Mouse (Mus musculus): ENCODE measurements around the gene Pde9a.
"Not testable (repeated sequence)": the region's sequence is repeated elsewhere in the genome, so short reads cannot be mapped to it uniquely, and the experiment has no call there.

Pde9a gene

DNA sequence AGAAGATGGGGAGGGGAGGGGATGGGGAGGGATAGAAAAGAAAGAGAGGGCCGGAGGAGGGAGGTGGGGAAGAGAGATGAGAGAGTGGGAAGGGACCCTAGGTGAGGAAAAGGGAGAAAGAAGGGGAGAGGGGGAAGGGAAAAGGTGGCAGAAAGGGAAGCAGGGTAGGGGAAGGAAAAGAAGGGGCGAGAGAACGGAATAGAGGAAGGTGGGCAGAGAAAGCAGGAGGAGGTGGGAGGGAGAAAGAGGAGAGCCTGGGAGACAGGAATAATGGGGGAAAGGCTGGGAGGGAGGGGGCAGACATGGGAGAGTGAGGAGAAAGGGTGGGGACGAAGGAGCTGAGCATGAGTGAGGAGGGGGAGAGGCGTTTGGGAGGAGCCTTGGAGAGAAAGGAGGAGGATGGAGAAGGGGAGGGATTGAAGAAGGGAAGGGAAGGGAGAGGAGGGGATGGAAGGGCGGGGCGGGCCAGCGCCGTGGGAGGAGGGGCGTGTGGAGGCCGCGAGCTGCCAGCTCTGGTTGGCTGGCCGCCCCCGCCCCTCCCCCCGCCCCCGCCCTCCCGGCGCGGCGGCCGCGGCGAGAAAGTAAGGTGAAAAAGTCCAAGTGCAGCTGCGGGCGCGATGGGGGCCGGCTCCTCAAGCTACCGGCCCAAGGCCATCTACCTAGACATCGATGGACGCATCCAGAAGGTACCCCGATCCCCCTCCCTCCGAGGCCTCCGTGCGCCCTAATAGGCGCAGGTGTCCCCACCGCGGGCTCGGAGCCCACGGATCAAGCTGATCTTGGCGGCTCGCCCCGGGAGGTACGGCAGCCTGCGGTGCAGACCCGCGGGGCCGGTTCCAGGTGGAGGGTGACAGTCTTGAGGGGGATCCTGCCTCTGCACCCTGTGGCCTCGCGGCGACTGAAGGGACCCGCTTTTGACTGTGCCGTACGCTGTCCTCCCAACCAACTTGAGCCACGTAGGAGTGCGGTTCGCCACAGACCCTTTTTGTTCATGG is at the start of gene Pde9a:
TSS of gene Pde9a (plus strand) at position 540 of the 995 bp plus-strand sequence.
- DNase-seq (ENCODE audit: low spot score) = peak; percentile 58

- no peak for DNase-seq (ENCODE audit: low spot score)
Observed at GRCm38 (mm10) chr17:31339769-31340168, 46.2 kb upstream of the Pde9a start.

- no peak for DNase-seq (ENCODE audit: low spot score)
Observed at GRCm38 (mm10) chr17:31342191-31342590, 43.8 kb upstream of the Pde9a start.

DNA sequence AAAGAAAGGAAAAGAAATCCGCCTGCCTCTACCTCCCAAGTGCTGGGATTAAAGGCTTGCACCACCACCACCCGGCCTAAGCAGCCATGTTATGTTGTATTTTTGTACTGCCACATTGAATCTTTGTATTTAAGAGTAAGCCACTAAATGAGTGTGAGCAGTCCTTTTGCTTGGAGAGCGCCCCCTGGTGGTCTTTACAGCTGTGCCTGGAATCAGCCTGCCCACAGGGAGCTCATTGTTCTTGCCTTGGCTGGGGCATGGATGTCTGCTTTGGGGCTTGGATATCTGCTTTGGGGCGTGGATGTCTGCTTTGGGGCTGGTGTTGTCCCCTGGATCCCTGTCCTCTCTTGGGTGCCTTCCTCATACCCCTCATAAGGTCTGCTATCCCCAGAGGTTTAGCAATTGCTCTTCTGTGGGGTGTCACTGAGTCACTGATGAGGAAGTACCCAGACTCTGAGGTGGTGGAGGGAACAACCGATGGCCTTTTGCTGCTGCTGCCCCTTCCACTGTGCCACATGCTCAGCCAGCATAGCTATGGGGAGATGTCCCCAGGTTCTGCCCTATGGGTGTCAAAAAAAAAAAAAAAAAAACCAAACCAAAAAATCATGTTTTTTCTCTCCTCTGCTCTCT is 41.7 kb upstream of the Pde9a start:
- peak; percentile 75 for DNase-seq (ENCODE audit: low spot score)

GRCm38 (mm10) chr17:31344816-31345215 is 41.2 kb upstream of the Pde9a start:
- DNase-seq (ENCODE audit: low spot score) = no peak

- DNase-seq (ENCODE audit: low spot score) = no peak
Observed at GRCm38 (mm10) chr17:31348129-31348528, 37.9 kb upstream of the Pde9a start.

- no peak for DNase-seq (ENCODE audit: low spot score)
Observed at GRCm38 (mm10) chr17:31349388-31349787, 36.6 kb upstream of the Pde9a start.

GRCm38 (mm10) chr17:31351984-31352383 is 34.0 kb upstream of the Pde9a start:
- DNase-seq (ENCODE audit: low spot score) = no peak

- no peak for DNase-seq (ENCODE audit: low spot score)
Observed at GRCm38 (mm10) chr17:31353255-31353654, 32.8 kb upstream of the Pde9a start.

DNA sequence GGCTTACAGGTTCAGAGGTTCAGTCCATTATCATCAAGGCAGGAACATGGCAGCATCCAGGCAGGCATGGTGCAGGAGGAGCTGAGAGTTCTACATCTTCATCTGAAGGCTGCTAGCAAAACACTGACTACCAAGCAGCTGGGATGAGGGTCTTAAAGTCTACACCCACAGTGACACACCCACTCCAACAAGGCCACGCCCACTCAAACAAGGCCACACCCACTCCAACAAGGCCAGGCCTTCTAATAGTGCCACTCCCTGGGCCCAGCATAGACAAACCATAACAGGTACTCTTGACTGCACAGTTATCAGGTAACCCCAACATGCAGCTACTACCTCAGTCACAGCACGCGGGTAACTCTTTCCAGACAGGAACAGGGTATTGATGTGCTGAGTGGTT is 31.3 kb upstream of the Pde9a start:
- DNase-seq (ENCODE audit: low spot score) = not testable (repeated sequence)

GRCm38 (mm10) chr17:31355792-31356502 is 30.1 kb upstream of the Pde9a start:
- DNase-seq (ENCODE audit: low spot score) = no peak

DNA sequence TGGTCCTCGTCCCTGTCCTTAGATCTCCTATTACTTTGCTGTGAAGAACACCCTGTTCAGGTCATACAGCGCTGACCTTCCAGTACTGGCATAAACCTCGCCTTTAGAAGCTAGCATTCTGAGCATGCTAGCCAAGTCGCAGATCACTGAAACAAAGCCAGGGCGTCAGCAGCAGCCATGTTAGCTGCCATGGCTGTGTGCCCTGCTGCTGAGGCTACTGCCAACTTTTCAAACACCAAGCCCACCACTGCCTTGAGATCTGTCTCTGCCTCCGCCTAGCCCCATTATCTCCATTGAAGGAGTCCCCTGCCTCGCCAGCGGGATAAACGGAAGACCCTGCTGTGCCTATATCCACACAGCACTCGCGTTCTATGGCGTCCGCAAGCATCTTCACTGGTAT is 25.4 kb upstream of the Pde9a start:
- DNase-seq (ENCODE audit: low spot score) = no peak

DNA sequence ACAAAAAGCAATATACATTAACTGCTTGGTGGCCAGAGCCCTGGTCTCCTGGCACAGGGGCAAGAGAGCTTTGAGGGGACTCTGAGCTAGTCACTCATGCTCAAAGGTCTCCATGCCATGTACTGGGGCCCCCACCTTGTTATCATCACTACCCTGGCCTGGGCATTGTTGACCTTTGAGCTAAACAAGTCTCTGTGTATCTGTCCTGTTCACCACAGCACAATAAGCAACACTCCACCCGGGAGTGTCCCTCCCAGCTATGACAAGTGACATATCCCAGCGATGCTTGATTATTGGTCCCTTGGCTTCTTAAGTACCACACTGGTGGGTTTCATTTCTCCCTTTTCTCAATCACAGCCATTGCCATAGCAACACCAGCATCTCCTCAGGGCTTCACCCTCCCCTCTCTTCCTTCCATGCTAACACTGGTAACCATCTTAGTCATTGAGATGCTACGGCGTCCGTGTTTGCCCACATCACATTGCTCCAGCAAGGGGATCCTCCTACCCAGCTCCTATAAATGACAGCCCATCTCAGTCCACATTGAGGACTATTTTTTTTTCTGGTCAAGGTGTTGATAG is 20.3 kb upstream of the Pde9a start:
- DNase-seq (ENCODE audit: low spot score) = no peak

- DNase-seq (ENCODE audit: low spot score) = no peak
Observed at GRCm38 (mm10) chr17:31370221-31370620, 15.8 kb upstream of the Pde9a start.

DNA sequence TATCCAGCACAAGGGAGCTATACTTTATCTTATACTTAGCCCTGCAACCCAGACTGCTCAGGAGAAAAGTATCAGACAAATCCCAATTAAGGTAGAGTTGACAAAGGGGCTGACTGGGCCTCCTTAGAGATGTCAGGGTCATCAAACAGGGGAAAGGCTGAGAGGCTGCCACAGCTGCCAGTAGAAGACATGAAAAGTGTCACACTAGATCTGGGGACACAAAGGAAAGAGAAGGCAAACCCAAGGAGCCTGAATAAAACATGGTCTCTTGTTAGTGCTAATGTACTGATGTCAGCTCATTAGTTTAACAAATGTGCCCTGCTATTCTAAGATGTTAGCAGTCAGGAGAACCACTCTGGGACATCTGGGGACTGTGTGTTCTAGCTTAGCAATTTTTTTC is 15.1 kb upstream of the Pde9a start:
- DNase-seq (ENCODE audit: low spot score) = no peak

GRCm38 (mm10) chr17:31377961-31378360 is 8.0 kb upstream of the Pde9a start:
- peak; percentile 58 for DNase-seq (ENCODE audit: low spot score)

DNA sequence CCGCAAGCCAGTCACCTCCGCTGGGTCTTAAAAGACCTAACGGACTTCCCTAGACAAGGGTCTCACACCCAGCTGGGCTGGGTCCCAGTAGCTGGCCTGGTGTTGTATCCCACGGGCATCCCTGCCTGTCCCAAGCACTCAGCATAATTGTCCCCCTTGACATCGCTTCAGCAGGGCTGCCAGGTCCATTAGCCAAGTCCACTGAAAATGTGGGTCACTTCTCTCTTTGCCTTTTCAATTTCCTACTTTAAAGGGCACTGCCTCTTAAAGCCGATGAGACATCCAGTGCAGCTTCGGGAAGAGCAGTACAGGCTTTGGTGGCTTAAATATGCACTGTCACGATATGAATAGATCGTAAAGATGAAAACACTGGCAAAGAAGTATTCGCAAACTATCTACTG is 7.6 kb upstream of the Pde9a start:
- DNase-seq (ENCODE audit: low spot score) = no peak

GRCm38 (mm10) chr17:31379086-31379485 is 6.9 kb upstream of the Pde9a start:
- DNase-seq (ENCODE audit: low spot score) = no peak

DNA sequence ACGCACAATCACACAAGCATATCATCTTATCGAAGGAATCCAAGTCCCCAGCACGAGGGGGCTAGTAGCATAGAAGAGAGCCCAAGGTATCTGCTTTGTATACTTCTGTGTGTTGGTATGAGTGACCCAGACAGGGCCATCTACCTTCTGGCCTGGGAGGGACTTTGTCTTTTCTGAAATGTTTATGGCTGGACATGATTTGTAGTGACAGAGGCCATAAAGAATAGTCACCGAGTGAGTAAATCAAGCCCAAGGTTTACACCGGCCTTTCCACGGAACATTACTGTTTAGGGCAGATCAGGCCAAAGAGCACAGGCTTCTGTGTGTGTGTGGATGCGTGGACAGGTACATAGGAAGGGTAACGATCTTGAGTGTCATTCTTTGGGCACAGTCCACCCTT is 6.1 kb upstream of the Pde9a start:
- DNase-seq (ENCODE audit: low spot score) = no peak

DNA sequence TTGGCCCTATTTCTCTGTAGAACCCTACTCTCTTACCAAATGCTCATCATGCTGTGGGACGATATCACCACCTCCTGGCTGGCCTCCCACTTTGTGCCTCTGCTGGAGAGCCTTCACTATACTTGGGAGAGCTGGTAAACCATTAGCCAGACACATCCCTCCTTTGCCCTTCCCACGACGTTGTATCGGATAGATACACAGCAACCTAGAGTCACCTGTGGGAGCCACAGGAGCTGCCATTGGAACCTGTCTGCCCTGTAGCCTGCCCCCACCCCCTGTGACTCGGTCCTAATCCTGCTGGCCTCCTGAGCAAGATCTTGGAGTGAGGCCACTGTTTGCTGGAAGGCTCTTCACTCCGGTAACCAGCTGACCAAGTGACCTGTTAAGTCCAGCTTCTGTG is 2.7 kb upstream of the Pde9a start:
- DNase-seq (ENCODE audit: low spot score) = no peak

DNA sequence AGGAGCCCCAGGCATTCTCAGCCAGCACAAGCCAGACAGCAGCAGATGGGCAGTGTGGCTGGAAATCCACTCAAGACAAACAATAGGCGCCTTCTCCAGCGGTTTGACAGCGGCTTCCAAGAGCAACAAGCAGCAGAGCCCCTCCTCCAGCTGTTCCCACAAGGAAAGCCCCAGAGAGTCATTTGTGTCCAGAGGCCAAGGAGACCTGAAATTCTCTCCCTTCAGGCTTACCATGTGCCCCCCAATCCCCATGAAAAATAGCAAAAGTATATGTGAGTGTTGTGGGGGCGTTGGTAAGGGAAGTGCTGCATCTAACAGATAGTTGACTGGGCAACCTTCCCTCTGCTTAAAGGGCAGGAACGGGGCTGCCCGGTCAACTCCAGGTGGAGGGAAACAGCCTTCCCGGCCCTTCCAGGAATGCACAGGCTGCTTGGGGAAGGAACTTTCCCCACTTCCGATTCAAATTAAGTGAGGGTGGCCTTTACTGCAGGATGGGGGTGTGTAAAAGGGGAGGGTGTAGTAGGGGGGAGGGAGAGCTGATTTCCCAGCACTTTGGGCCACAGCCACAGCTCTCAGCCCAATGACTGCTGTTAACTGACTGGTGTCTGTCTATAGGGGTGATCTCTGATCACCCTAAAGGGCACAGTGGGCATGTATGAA is 912 bp upstream of the Pde9a start:
- no peak for DNase-seq (ENCODE audit: low spot score)

- no peak for DNase-seq (ENCODE audit: low spot score)
Observed at GRCm38 (mm10) chr17:31386766-31387275, 811 bp downstream of the Pde9a start.
